Mouse (Mus musculus) lung, embryonic 14.5 days (tissue): ENCODE data around the gene Inpp5a. TPM values are rescaled to one million over a fixed set of nuclear protein-coding genes. Genes with fewer than 3 reads are reported as not detected.
A peak's percentile ranks its signal among the peaks of the same experiment; 100 is the strongest.

Experiments used
- ATAC-seq: fragments of 200-750 bp; cut with Nextera tagmentation; 2 replicates; pipeline ENCODE4 v1.8.0; 2017; ENCODE audit warnings: mild to moderate bottlenecking, moderate TSS enrichment, moderate library complexity; ENCODE audit not compliant: insufficient read depth
- DNase-seq: peaks from one replicate; pipeline ENCODE4 v3.0.0-alpha.2; 2015
- H3K27ac ChIP-seq: fragments of 300-500 bp; sonication (generic); 2 replicates; pipeline ENCODE4 v1.5.1; 2014; ENCODE audit warnings: low read depth, mild to moderate bottlenecking, moderate library complexity
- H3K27me3 ChIP-seq: fragments of 300-500 bp; sonication (generic); 2 replicates; pipeline ENCODE4 v1.6.1; 2014; ENCODE audit warnings: low read length, control low read depth; ENCODE audit not compliant: insufficient read depth
- H3K36me3 ChIP-seq: fragments of 300-500 bp; sonication (generic); 2 replicates; pipeline ENCODE4 v1.6.1; 2014; ENCODE audit warnings: control low read depth; ENCODE audit not compliant: insufficient read depth
- H3K4me1 ChIP-seq: fragments of 300-500 bp; sonication (generic); 2 replicates; pipeline ENCODE4 v1.6.1; 2014; ENCODE audit warnings: antibody characterized with exemption, control low read depth; ENCODE audit not compliant: insufficient read depth
- H3K4me2 ChIP-seq: fragments of 300-500 bp; sonication (generic); 2 replicates; pipeline ENCODE4 v1.6.1; 2014; ENCODE audit warnings: mild to moderate bottlenecking
- H3K4me3 ChIP-seq: fragments of 300-500 bp; sonication (generic); 2 replicates; pipeline ENCODE4 v1.5.1; 2014; ENCODE audit warnings: low read depth, low read length
- H3K9ac ChIP-seq: fragments of 300-500 bp; sonication (generic); 2 replicates; pipeline ENCODE4 v1.6.1; 2014
- H3K9me3 ChIP-seq: fragments of 300-500 bp; sonication (generic); 2 replicates; pipeline ENCODE4 v1.6.1; 2016; ENCODE audit warnings: low read depth, low read length, control low read depth
- CTCF ChIP-seq: IDR thresholded peaks from 2 replicates; pipeline ENCODE4 v1.5.1; 2016; ENCODE audit warnings: antibody characterized with exemption, low read depth
- WGBS: fragments of 180-500 bp; shearing (Covaris S2); extraction: QIAGEN DNeasy Blood & Tissue Kit; methylation state at CpG from one replicate; pipeline ENCODE4 v1.1.7; 2014; 5-methylcytosine and 5-hydroxymethylcytosine counted together
- polyA plus RNA-seq: library from polyadenylated mRNA; unstranded; fragments of >200 nt; fragmentation: Nextera tagmentation; extraction: Ambion mirVana; gene quantifications from 2 replicates; pipeline ENCODE4 v1.2.1, GENCODE M21; 2014

Gene Inpp5a
- polyA plus RNA-seq = 45.2 and 47.7 TPM in 2 replicates

GRCm38 (mm10) chr7:139388670-139389212 is at the start of gene Inpp5a:
TSS of gene Inpp5a (plus strand) at chr7:139389109.
- Histone ChIP-seq H3K4me3 (peak within 1 kb of the TSS; percentile 95), H3K27ac (peak within 1 kb of the TSS; percentile 90), H3K9ac (peak within 1 kb of the TSS; percentile 92), H3K9me3 (no peaks in the 10 kb centered on the region), H3K36me3 (no peaks in the 10 kb centered on the region), H3K27me3 (no peaks in the 10 kb centered on the region), H3K4me2 (peak within 1 kb of the TSS; percentile 68), H3K4me1 (peaks cover 29% of the 10 kb centered on the region)
- under 1% methylated on average over 47 of the region's 47 CpGs for WGBS
- peak; percentile 100 for DNase-seq
- ATAC-seq = peak; percentile 97
- no peak for TF ChIP-seq CTCF

- Histone ChIP-seq H3K4me2 (no peak overlapping the region), H3K9ac (no peak overlapping the region), H3K4me1 (no peaks in the 10 kb centered on the region), H3K27me3 (no peaks in the 10 kb centered on the region), H3K27ac (no peak overlapping the region), H3K9me3 (no peaks in the 10 kb centered on the region), H3K4me3 (no peak overlapping the region), H3K36me3 (no peaks in the 10 kb centered on the region)
- 79% methylated on average over 3 of the region's 3 CpGs for WGBS
- ATAC-seq (no peak), DNase-seq (no peak)
- no peak for TF ChIP-seq CTCF
These were observed 49.7 kb upstream of the Inpp5a start for GRCm38 (mm10) chr7:139339184-139339583.

DNA sequence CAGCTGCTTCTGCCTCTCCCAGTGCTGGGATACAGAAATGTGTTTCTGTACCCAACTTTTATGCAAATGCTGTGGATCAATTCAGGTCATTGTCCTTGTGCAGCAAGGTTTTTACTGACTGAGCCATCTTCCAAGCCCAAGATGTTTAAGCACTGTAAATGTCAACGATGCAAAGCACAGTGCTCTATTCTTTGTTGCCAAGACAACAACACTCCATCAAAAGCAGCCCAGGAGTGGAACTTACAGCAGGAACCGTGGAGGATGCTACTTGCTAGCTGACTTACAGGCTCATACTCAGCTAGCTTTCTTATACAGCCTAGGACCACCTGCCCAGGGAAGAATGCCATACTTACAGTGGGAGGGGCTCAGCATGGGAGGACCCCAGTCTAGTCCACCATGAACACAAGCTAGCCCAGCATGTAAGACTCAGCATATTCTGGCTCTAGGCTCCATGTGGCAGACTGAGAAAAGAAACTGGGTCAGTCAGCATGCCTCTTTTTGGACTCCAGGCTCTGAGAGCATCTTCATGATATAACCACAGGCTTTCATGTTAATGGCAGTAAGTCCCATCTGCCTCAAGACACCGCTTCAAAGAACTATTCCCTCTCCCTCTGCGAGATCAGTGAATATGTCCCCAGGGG is 47.8 kb upstream of the Inpp5a start:
- WGBS = 68% methylated on average over 4 of the region's 4 CpGs
- Histone ChIP-seq H3K4me1 (no peaks in the 10 kb centered on the region), H3K4me2 (no peak overlapping the region), H3K4me3 (no peak overlapping the region), H3K27ac (no peak overlapping the region), H3K36me3 (no peaks in the 10 kb centered on the region), H3K9me3 (no peaks in the 10 kb centered on the region), H3K27me3 (no peaks in the 10 kb centered on the region), H3K9ac (no peak overlapping the region)
- no peak for TF ChIP-seq CTCF
- DNase-seq (no peak), ATAC-seq (no peak)

DNA sequence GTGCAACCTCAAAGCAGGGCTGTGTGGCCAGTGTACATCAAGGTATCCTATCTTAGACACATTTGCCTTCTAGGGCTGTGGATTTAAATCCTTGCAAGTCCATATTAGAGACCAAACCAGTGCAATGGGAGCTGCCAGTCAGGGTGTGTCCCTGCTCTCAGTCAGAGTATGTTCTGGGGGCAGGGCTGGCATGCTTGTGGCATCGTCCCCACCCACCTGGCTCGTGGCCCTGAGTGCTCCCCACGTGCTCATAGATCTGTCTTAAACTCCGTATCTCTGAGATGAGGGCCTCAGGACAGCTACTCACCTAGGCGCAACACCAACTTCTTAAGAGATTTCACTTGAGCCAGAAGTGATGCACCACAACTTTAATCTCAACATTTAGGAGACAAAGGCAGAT is 46.1 kb upstream of the Inpp5a start:
- DNase-seq (no peak), ATAC-seq (no peak)
- H3K36me3 ChIP-seq = no peaks in the 10 kb centered on the region
- H3K9ac ChIP-seq = no peak overlapping the region
- no peak for TF ChIP-seq CTCF
- H3K4me1 ChIP-seq = no peaks in the 10 kb centered on the region
- H3K9me3 ChIP-seq = no peaks in the 10 kb centered on the region
- 73% methylated on average over 5 of the region's 5 CpGs for WGBS
- H3K4me2 ChIP-seq = no peak overlapping the region
- H3K27ac ChIP-seq = no peak overlapping the region
- H3K27me3 ChIP-seq = no peaks in the 10 kb centered on the region
- no peak overlapping the region for H3K4me3 ChIP-seq

GRCm38 (mm10) chr7:139347051-139347450 is 41.9 kb upstream of the Inpp5a start:
- no peak for ATAC-seq
- WGBS = 19% methylated on average over 7 of the region's 7 CpGs

DNA sequence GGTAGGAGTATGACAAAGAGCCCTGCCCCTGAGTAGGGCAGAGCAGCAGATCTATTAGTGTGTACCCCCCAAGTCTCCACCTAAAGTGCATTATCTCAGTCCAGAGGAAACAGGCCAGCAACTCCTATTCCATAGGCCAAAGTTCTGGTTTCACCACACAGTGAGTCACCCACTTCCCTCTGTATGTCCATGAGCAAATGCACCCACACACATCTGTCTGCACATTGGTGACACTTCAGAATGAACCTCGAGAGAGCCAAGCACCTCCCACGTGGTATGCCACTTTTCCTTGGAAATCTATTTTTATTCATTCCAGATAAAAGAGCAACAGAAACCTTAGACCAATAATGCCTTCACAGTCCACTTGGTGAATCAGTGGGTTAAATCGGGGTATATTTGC is 38.3 kb upstream of the Inpp5a start:
- H3K36me3 ChIP-seq = no peaks in the 10 kb centered on the region
- ATAC-seq = no peak
- no peak overlapping the region for H3K9ac ChIP-seq
- 65% methylated on average over 3 of the region's 3 CpGs for WGBS
- H3K27ac ChIP-seq = no peak overlapping the region
- no peaks in the 10 kb centered on the region for H3K4me1 ChIP-seq
- no peak for TF ChIP-seq CTCF
- DNase-seq = no peak
- no peak overlapping the region for H3K4me2 ChIP-seq
- no peaks in the 10 kb centered on the region for H3K9me3 ChIP-seq
- no peaks in the 10 kb centered on the region for H3K27me3 ChIP-seq
- H3K4me3 ChIP-seq = no peak overlapping the region

More at GRCm38 (mm10) chr7:139347051-139347450, 41.9 kb upstream of the Inpp5a start:
- Histone ChIP-seq H3K4me3 (no peak overlapping the region), H3K4me2 (no peak overlapping the region), H3K27ac (no peak overlapping the region), H3K4me1 (no peaks in the 10 kb centered on the region), H3K9me3 (no peaks in the 10 kb centered on the region), H3K36me3 (no peaks in the 10 kb centered on the region), H3K27me3 (no peaks in the 10 kb centered on the region), H3K9ac (no peak overlapping the region)
- TF ChIP-seq CTCF = no peak
- no peak for DNase-seq

- Histone ChIP-seq H3K27ac (no peak overlapping the region), H3K4me2 (no peak overlapping the region), H3K9me3 (no peaks in the 10 kb centered on the region), H3K27me3 (no peaks in the 10 kb centered on the region), H3K36me3 (no peaks in the 10 kb centered on the region), H3K9ac (no peak overlapping the region), H3K4me1 (no peaks in the 10 kb centered on the region), H3K4me3 (no peak overlapping the region)
- peak; percentile 16 for DNase-seq
- ATAC-seq = no peak
- TF ChIP-seq CTCF = no peak
- WGBS = 60% methylated on average over 4 of the region's 4 CpGs
These were observed 34.4 kb upstream of the Inpp5a start for GRCm38 (mm10) chr7:139354370-139355139.
